Mouse (Mus musculus): Measurements from ENCODE around the gene Rps11. TPM values are rescaled to one million over a fixed set of nuclear protein-coding genes. Genes with fewer than 3 reads are reported as not detected.
A peak's percentile ranks its signal among the peaks of the same experiment; 100 is the strongest.

Rps11 gene
- polyA plus RNA-seq, 1 experiment from 2014 or later = 646 TPM

GRCm38 (mm10) chr7:45138403-45138802 lies 14.2 kb upstream of the Rps11 start:
- Histone ChIP-seq H3K4me1 (ENCODE audit: control insufficient read depth, low read depth, low read length) (peaks cover 38% of the 10 kb centered on the region), H3K36me3 (ENCODE audit: control insufficient read depth, insufficient read depth) (no peaks in the 10 kb centered on the region; the same call in 1 of the 2 replicates), H3K27ac (ENCODE audit: low read length) (no peak overlapping the region), H3K9me3 (replicated peaks; ENCODE audit: control insufficient read depth, low read length) (no peaks in the 10 kb centered on the region), H3K4me3 (ENCODE audit: low read depth, low read length) (no peak overlapping the region), H3K27me3 (ENCODE audit: control insufficient read depth, insufficient read depth, low read depth, low read length) (no peaks in the 10 kb centered on the region), H3K4me2 (ENCODE audit: low read depth, low read length) (no peak overlapping the region), H3K9ac (ENCODE audit: low read depth, low read length) (no peak overlapping the region)
- 63% methylated on average over 1 of the region's 1 CpGs for WGBS (ENCODE audit: insufficient replicate concordance)
- no peak for ATAC-seq (ENCODE audit: low read depth)

- ATAC-seq (ENCODE audit: low read depth) = peak; percentile 56
- Histone ChIP-seq H3K27ac (ENCODE audit: low read length) (0 out of 2 replicates have a peak overlapping the region, but pooled peaks have one; percentile 35), H3K36me3 (ENCODE audit: control insufficient read depth, insufficient read depth) (no peaks in the 10 kb centered on the region), H3K9me3 (replicated peaks; ENCODE audit: control insufficient read depth, low read length) (no peaks in the 10 kb centered on the region), H3K4me1 (ENCODE audit: control insufficient read depth, low read depth, low read length) (peaks cover 38% of the 10 kb centered on the region), H3K9ac (ENCODE audit: low read depth, low read length) (no peak overlapping the region; the same call in 1 of the 2 replicates), H3K4me2 (ENCODE audit: low read depth, low read length) (peak overlapping the region; percentile 28), H3K27me3 (ENCODE audit: control insufficient read depth, insufficient read depth, low read depth, low read length) (no peaks in the 10 kb centered on the region), H3K4me3 (ENCODE audit: low read depth, low read length) (no peak overlapping the region)
- WGBS (ENCODE audit: insufficient replicate concordance) = 15% methylated on average over 12 of the region's 12 CpGs
Measured at GRCm38 (mm10) chr7:45137171-45138006, 13.2 kb upstream of the Rps11 start.

GRCm38 (mm10) chr7:45135993-45136567 lies 11.8 kb upstream of the Rps11 start, which contains the start of the genes Gm45713 and Flt3l:
Gene Gm45713, minus strand, starts transcription at chr7:45136231.
Gene Flt3l, minus strand, starts transcription at chr7:45136432.
- Histone ChIP-seq H3K4me2 (ENCODE audit: low read depth, low read length) (peak within 1 kb of the TSS; percentile 88), H3K4me3 (ENCODE audit: low read depth, low read length) (peak within 1 kb of the TSS; percentile 79), H3K27me3 (ENCODE audit: control insufficient read depth, insufficient read depth, low read depth, low read length) (no peaks in the 10 kb centered on the region), H3K4me1 (ENCODE audit: control insufficient read depth, low read depth, low read length) (peaks cover 38% of the 10 kb centered on the region), H3K9ac (ENCODE audit: low read depth, low read length) (peak within 1 kb of the TSS; percentile 81), H3K9me3 (replicated peaks; ENCODE audit: control insufficient read depth, low read length) (no peaks in the 10 kb centered on the region), H3K36me3 (ENCODE audit: control insufficient read depth, insufficient read depth) (no peaks in the 10 kb centered on the region), H3K27ac (ENCODE audit: low read length) (peak within 1 kb of the TSS; percentile 70)
- peak; percentile 76 for ATAC-seq (ENCODE audit: low read depth)
- 1% methylated on average over 29 of the region's 29 CpGs for WGBS (ENCODE audit: insufficient replicate concordance)

- Histone ChIP-seq H3K4me3 (ENCODE audit: low read depth, low read length) (peak overlapping the region; percentile 79), H3K27ac (ENCODE audit: low read length) (peak overlapping the region; percentile 70), H3K9me3 (replicated peaks; ENCODE audit: control insufficient read depth, low read length) (no peaks in the 10 kb centered on the region), H3K27me3 (ENCODE audit: control insufficient read depth, insufficient read depth, low read depth, low read length) (no peaks in the 10 kb centered on the region), H3K4me2 (ENCODE audit: low read depth, low read length) (peak overlapping the region; percentile 88), H3K4me1 (ENCODE audit: control insufficient read depth, low read depth, low read length) (peaks cover 38% of the 10 kb centered on the region), H3K36me3 (ENCODE audit: control insufficient read depth, insufficient read depth) (no peaks in the 10 kb centered on the region), H3K9ac (ENCODE audit: low read depth, low read length) (peak overlapping the region; percentile 81)
- ATAC-seq (ENCODE audit: low read depth) = no peak
- WGBS (ENCODE audit: insufficient replicate concordance) = 27% methylated on average over 3 of the region's 3 CpGs
Measured at GRCm38 (mm10) chr7:45135370-45135769, 11.1 kb upstream of the Rps11 start.

GRCm38 (mm10) chr7:45134544-45135026 lies 10.3 kb upstream of the Rps11 start:
- 6% methylated on average over 12 of the region's 12 CpGs for WGBS (ENCODE audit: insufficient replicate concordance)
- H3K9ac ChIP-seq (ENCODE audit: low read depth, low read length) = peak overlapping the region; percentile 25; the same call in 1 of the 2 replicates
- H3K27ac ChIP-seq (ENCODE audit: low read length) = peak overlapping the region; percentile 70
- H3K27me3 ChIP-seq (ENCODE audit: control insufficient read depth, insufficient read depth, low read depth, low read length) = no peaks in the 10 kb centered on the region
- no peaks in the 10 kb centered on the region for H3K9me3 ChIP-seq (replicated peaks; ENCODE audit: control insufficient read depth, low read length)
- peak; percentile 31 for ATAC-seq (ENCODE audit: low read depth)
- peak overlapping the region; percentile 79 for H3K4me3 ChIP-seq (ENCODE audit: low read depth, low read length)
- H3K4me1 ChIP-seq (ENCODE audit: control insufficient read depth, low read depth, low read length) = peaks cover 46% of the 10 kb centered on the region
- no peaks in the 10 kb centered on the region for H3K36me3 ChIP-seq (ENCODE audit: control insufficient read depth, insufficient read depth)
- H3K4me2 ChIP-seq (ENCODE audit: low read depth, low read length) = peak overlapping the region; percentile 88

- WGBS (ENCODE audit: insufficient replicate concordance) = 80% methylated on average over 8 of the region's 8 CpGs
- no peaks in the 10 kb centered on the region for H3K9me3 ChIP-seq (replicated peaks; ENCODE audit: control insufficient read depth, low read length)
- no peak overlapping the region for H3K27ac ChIP-seq (ENCODE audit: low read length)
- no peak overlapping the region for H3K4me3 ChIP-seq (ENCODE audit: low read depth, low read length)
- H3K36me3 ChIP-seq (ENCODE audit: control insufficient read depth, insufficient read depth) = no peaks in the 10 kb centered on the region
- H3K4me2 ChIP-seq (ENCODE audit: low read depth, low read length) = no peak overlapping the region
- peaks cover 49% of the 10 kb centered on the region for H3K4me1 ChIP-seq (ENCODE audit: control insufficient read depth, low read depth, low read length)
- H3K9ac ChIP-seq (ENCODE audit: low read depth, low read length) = no peak overlapping the region
- no peak for ATAC-seq (ENCODE audit: low read depth)
- no peaks in the 10 kb centered on the region for H3K27me3 ChIP-seq (ENCODE audit: control insufficient read depth, insufficient read depth, low read depth, low read length)
Measured at GRCm38 (mm10) chr7:45133446-45134159, 9.4 kb upstream of the Rps11 start.

GRCm38 (mm10) chr7:45131850-45132249 lies 7.6 kb upstream of the Rps11 start:
- Histone ChIP-seq H3K27me3 (ENCODE audit: control insufficient read depth, insufficient read depth, low read depth, low read length) (no peaks in the 10 kb centered on the region), H3K4me1 (ENCODE audit: control insufficient read depth, low read depth, low read length) (peaks cover 41% of the 10 kb centered on the region), H3K27ac (ENCODE audit: low read length) (no peak overlapping the region), H3K9ac (ENCODE audit: low read depth, low read length) (no peak overlapping the region), H3K4me2 (ENCODE audit: low read depth, low read length) (no peak overlapping the region), H3K36me3 (ENCODE audit: control insufficient read depth, insufficient read depth) (peaks cover 5% of the 10 kb centered on the region), H3K4me3 (ENCODE audit: low read depth, low read length) (no peak overlapping the region), H3K9me3 (replicated peaks; ENCODE audit: control insufficient read depth, low read length) (no peaks in the 10 kb centered on the region)
- no peak for ATAC-seq (ENCODE audit: low read depth)
- 74% methylated on average over 11 of the region's 11 CpGs for WGBS (ENCODE audit: insufficient replicate concordance)

- H3K27ac ChIP-seq (ENCODE audit: low read length) = peak overlapping the region; percentile 90; the same call in 1 of the 2 replicates
- no peak for ATAC-seq (ENCODE audit: low read depth)
- H3K27me3 ChIP-seq (ENCODE audit: control insufficient read depth, insufficient read depth, low read depth, low read length) = no peaks in the 10 kb centered on the region
- H3K9ac ChIP-seq (ENCODE audit: low read depth, low read length) = peak overlapping the region; percentile 79
- 42% methylated on average over 15 of the region's 15 CpGs for WGBS (ENCODE audit: insufficient replicate concordance)
- H3K36me3 ChIP-seq (ENCODE audit: control insufficient read depth, insufficient read depth) = peaks cover 21% of the 10 kb centered on the region
- peaks cover 37% of the 10 kb centered on the region for H3K4me1 ChIP-seq (ENCODE audit: control insufficient read depth, low read depth, low read length)
- H3K4me3 ChIP-seq (ENCODE audit: low read depth, low read length) = peak overlapping the region; percentile 81
- peak overlapping the region; percentile 96 for H3K4me2 ChIP-seq (ENCODE audit: low read depth, low read length)
- no peaks in the 10 kb centered on the region for H3K9me3 ChIP-seq (replicated peaks; ENCODE audit: control insufficient read depth, low read length)
Measured at GRCm38 (mm10) chr7:45129776-45130512, 5.7 kb upstream of the Rps11 start.
